Mouse (Mus musculus) CH12.LX (cell line): ENCODE measurements around the gene Art3. TPM values are rescaled to one million over a fixed set of nuclear protein-coding genes. Genes with fewer than 3 reads are reported as not detected.
A peak's percentile ranks its signal among the peaks of the same experiment; 100 is the strongest.

ENCODE experiments used
- DNase-seq: peaks from one replicate; pipeline ENCODE4 v3.0.0-alpha.2; 2013; ENCODE audit errors: extremely low read depth
- H3K27ac ChIP-seq: 2 replicates; pipeline ENCODE4 v1.5.1; 2012; ENCODE audit warnings: low read depth, mild to moderate bottlenecking, control low read depth, moderate library complexity; ENCODE audit not compliant: insufficient read depth
- H3K27me3 ChIP-seq: replicated peaks from 2 replicates; pipeline ENCODE3; 2012; ENCODE audit warnings: inconsistent platforms
- H3K36me3 ChIP-seq, 2 experiments: replicated peaks in 1 of 2; 2 replicates each; pipeline versions ENCODE3 to v1.6.1; 2012; ENCODE audit warnings: inconsistent platforms in 1 of 2, low read length in 1 of 2, mild to moderate bottlenecking in 1 of 2, mixed read lengths in 1 of 2, moderate library complexity in 1 of 2; ENCODE audit not compliant: control insufficient read depth in 1 of 2, insufficient read depth in 1 of 2
- H3K4me1 ChIP-seq, 2 experiments: 2 replicates each; pipeline ENCODE4 v1.6.1; 2012; ENCODE audit warnings: inconsistent platforms in 1 of 2, moderate library complexity in 1 of 2; ENCODE audit not compliant: insufficient read depth in 2 of 2, control insufficient read depth in 1 of 2
- H3K4me2 ChIP-seq: 2 replicates; pipeline ENCODE4 v1.6.1; 2012; ENCODE audit warnings: low read depth, mild to moderate bottlenecking, control low read depth; ENCODE audit not compliant: poor library complexity, insufficient read depth, severe bottlenecking
- H3K4me3 ChIP-seq, 3 experiments: fragments of 150-350 bp in 1 of 3; sonication (generic) in 1 of 3; replicated peaks in 1 of 3; 2 replicates each; pipeline versions ENCODE3 to v1.5.1; 2011 to 2012; ENCODE audit warnings: low read depth in 2 of 3, low read length in 2 of 3, mild to moderate bottlenecking in 2 of 3, moderate library complexity in 2 of 3, control low read depth in 1 of 3, improper control_type of control experiment in 1 of 3, inconsistent platforms in 1 of 3, mixed read lengths in 1 of 3; ENCODE audit not compliant: poor library complexity in 1 of 3
- H3K79me2 ChIP-seq: replicated peaks from 2 replicates; pipeline ENCODE4 v1.6.1; 2012; ENCODE audit warnings: mild to moderate bottlenecking, moderate library complexity; ENCODE audit not compliant: control insufficient read depth, poor library complexity, insufficient read depth, severe bottlenecking; ENCODE audit errors: extremely low read depth
- H3K9ac ChIP-seq: 2 replicates; pipeline ENCODE4 v1.6.1; 2012; ENCODE audit warnings: low read depth, mild to moderate bottlenecking, control low read depth, moderate library complexity; ENCODE audit not compliant: insufficient read depth
- H3K9me3 ChIP-seq: replicated peaks from 2 replicates; pipeline ENCODE3; 2012; ENCODE audit warnings: low read length, inconsistent platforms, mixed read lengths
- BHLHE40 ChIP-seq: IDR thresholded peaks from 2 replicates; pipeline ENCODE4 v1.6.1; 2011; ENCODE audit warnings: mild to moderate bottlenecking, low read depth, low read length, improper control_type of control experiment
- CTCF ChIP-seq, 2 experiments: IDR thresholded peaks in 1 of 2; conservative IDR thresholded peaks in 1 of 2; 2 replicates each; pipeline ENCODE4 v1.5.1; 2011 to 2012; ENCODE audit warnings: low read depth in 2 of 2, low read length in 2 of 2, improper control_type of control experiment in 1 of 2, inconsistent platforms in 1 of 2, mild to moderate bottlenecking in 1 of 2, moderate library complexity in 1 of 2
- E2F4 ChIP-seq: IDR thresholded peaks from 2 replicates; pipeline ENCODE4 v1.6.1; 2011; ENCODE audit warnings: low read depth, low read length, improper control_type of control experiment; ENCODE audit not compliant: insufficient replicate concordance
- EP300 ChIP-seq: IDR thresholded peaks from 2 replicates; pipeline ENCODE4 v1.6.1; 2011; ENCODE audit warnings: low read length, improper control_type of control experiment
- ETS1 ChIP-seq: conservative IDR thresholded peaks from 2 replicates; pipeline ENCODE4 v1.6.1; 2012; ENCODE audit warnings: low read depth, mild to moderate bottlenecking, inconsistent platforms, low read length, improper control_type of control experiment, moderate library complexity
- JUND ChIP-seq: conservative IDR thresholded peaks from 2 replicates; pipeline ENCODE4 v1.6.1; 2011; ENCODE audit warnings: low read depth, low read length, improper control_type of control experiment
- MAX ChIP-seq: IDR thresholded peaks from 2 replicates; pipeline ENCODE4 v1.6.1; 2011; ENCODE audit warnings: low read length, improper control_type of control experiment
- MEF2A ChIP-seq: IDR thresholded peaks from 2 replicates; pipeline ENCODE4 v1.6.1; 2014; ENCODE audit warnings: low read depth, mild to moderate bottlenecking, inconsistent platforms, low read length, improper control_type of control experiment, borderline replicate concordance
- MXI1 ChIP-seq: IDR thresholded peaks from 2 replicates; pipeline ENCODE4 v1.6.1; 2011; ENCODE audit warnings: mild to moderate bottlenecking, low read depth, low read length, improper control_type of control experiment
- NRF1 ChIP-seq: IDR thresholded peaks from 2 replicates; pipeline ENCODE4 v1.6.1; 2014; ENCODE audit warnings: low read depth, mild to moderate bottlenecking, inconsistent platforms, low read length, improper control_type of control experiment, moderate library complexity
- POLR2A ChIP-seq: IDR thresholded peaks from 2 replicates; pipeline ENCODE4 v1.6.1; 2011; ENCODE audit warnings: low read depth, mild to moderate bottlenecking, improper control_type of control experiment, low read length
- POLR2AphosphoS2 ChIP-seq: IDR thresholded peaks from 2 replicates; pipeline ENCODE4 v1.6.1; 2011; ENCODE audit warnings: low read depth, low read length, improper control_type of control experiment
- RAD21 ChIP-seq: IDR thresholded peaks from 2 replicates; pipeline ENCODE4 v1.6.1; 2011; ENCODE audit warnings: low read depth, mild to moderate bottlenecking, low read length, improper control_type of control experiment, moderate library complexity
- SIN3A ChIP-seq: IDR thresholded peaks from 2 replicates; pipeline ENCODE4 v1.6.1; 2012; ENCODE audit warnings: low read length, improper control_type of control experiment, inconsistent platforms
- TBP ChIP-seq: conservative IDR thresholded peaks from 2 replicates; pipeline ENCODE4 v1.6.1; 2011; ENCODE audit warnings: low read depth, low read length, improper control_type of control experiment
- TCF12 ChIP-seq: IDR thresholded peaks from 2 replicates; pipeline ENCODE4 v1.6.1; 2014; ENCODE audit warnings: low read depth, mild to moderate bottlenecking, inconsistent platforms, low read length, improper control_type of control experiment
- ZC3H11A ChIP-seq: IDR thresholded peaks from 2 replicates; pipeline ENCODE4 v1.6.1; 2012; ENCODE audit warnings: low read depth, mild to moderate bottlenecking, inconsistent platforms, low read length, improper control_type of control experiment
- ZNF384 ChIP-seq: IDR thresholded peaks from 2 replicates; pipeline ENCODE4 v1.6.1; 2012; ENCODE audit warnings: low read depth, low read length, improper control_type of control experiment, inconsistent platforms
- dilution Hi-C: fragments of 300-500 bp; cut with MboI; formaldehyde crosslinking; loops from 2 replicates; pipeline ENCODE4 v1.14.3; 2020; ENCODE audit warnings: low sequenced_read_pairs; ENCODE audit not compliant: extremely low pct_unique_long_range_greater_than_20kb, extremely low pct_ligation_motif_present
- in situ Hi-C: fragments of 300-500 bp; cut with MboI; formaldehyde crosslinking; loops from 3 replicates; pipeline ENCODE4 v1.14.3; 2019; ENCODE audit warnings: low sequenced_read_pairs, low pct_ligation_motif_present, low pct_unique_long_range_greater_than_20kb, mixed read lengths
- polyA plus RNA-seq: library from polyadenylated mRNA; unstranded; fragments of >175 nt; gene quantifications from 2 replicates; pipeline ENCODE4 v1.2.1, GENCODE M21; 2012; ENCODE audit warnings: low read depth; ENCODE audit not compliant: insufficient read length
- total RNA-seq, 2 experiments: library from RNA; depleted of rRNA; stranded (reverse); fragments of 300-350 nt in 1 of 2; fragments of >200 nt in 1 of 2; gene quantifications; 2 replicates each; pipeline ENCODE4 v1.2.3; 2012 to 2014

The Art3 gene
- total and polyA plus RNA-seq, 3 experiments: 0.34 TPM; not detected in 2

- TF ChIP-seq MEF2A (peak; percentile 52; the same call in 1 of the 2 replicates), ETS1 (peak; percentile 68; the same call in 1 of the 2 replicates), RAD21 (peak; percentile 9; the same call in 1 of the 2 replicates), BHLHE40 (peak; percentile 76), CTCF (conservative IDR thresholded peaks at IDR 0.05 in 1 of 2, IDR thresholded peaks at IDR 0.05 in 1 of 2; ENCODE audit: low read depth in 2 of 2, low read length in 2 of 2) (peak in 1 of 2 experiments; percentile 53; a peak in 2 of 4 replicates), TBP (no peak), ZNF384 (no peak)
- H3K27ac ChIP-seq: no peak overlapping the region
- H3K9ac ChIP-seq: no peak overlapping the region
- peaks cover 9 to 22% of the 10 kb centered on the region in 2 experiments; a peak in 3 of 4 replicates for H3K4me1 ChIP-seq
- peak overlapping the region; percentile 73; the same call in 1 of the 2 replicates for H3K4me2 ChIP-seq
- dilution Hi-C loops (no loop called here), in situ Hi-C loops (loop anchor here (5.0 kb wide), 1 partner anchor 57 kb away; no protein-coding TSS in a partner anchor)
- H3K4me3 ChIP-seq: no peak overlapping the region
- H3K36me3 ChIP-seq: no peaks in the 10 kb centered on the region
- H3K27me3 ChIP-seq: no peaks in the 10 kb centered on the region
- no peaks in the 10 kb centered on the region for H3K79me2 ChIP-seq
- peak; percentile 46 for DNase-seq
- H3K9me3 ChIP-seq: no peaks in the 10 kb centered on the region
Measured at GRCm38 (mm10) chr5:92374721-92375142, 43.1 kb downstream of the Art3 start.

DNA sequence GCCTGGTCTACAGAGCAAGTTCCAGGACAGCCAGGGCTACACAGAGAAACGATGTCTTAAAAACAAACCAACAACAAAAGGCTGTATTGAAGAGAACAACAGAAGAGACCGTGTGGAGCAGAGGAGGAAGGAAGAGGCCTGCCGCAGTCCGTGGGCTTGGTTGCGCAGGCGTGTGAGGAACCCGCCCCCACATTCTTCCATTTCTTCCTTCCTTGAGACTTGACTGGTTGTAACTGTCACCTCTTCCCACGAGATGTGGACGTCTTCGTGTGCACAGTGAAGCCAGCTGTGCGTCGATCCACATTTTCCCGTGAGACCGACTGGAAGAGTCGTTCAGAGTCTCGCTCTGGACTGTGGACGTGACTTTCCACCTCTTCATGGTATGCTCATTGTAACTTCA lies 43.7 kb downstream of the Art3 start:
- in situ Hi-C loops: loop anchor here (5.0 kb wide), 1 partner anchor 58 kb away; no protein-coding TSS in a partner anchor

GRCm38 (mm10) chr5:92376795-92377405 lies 45.3 kb downstream of the Art3 start:
- Histone ChIP-seq H3K36me3 (no peaks in the 10 kb centered on the region), H3K4me1 (peaks cover 9 to 28% of the 10 kb centered on the region in 2 experiments; a peak in 3 of 4 replicates), H3K9ac (no peak overlapping the region), H3K4me3 (no peak overlapping the region), H3K27me3 (no peaks in the 10 kb centered on the region), H3K4me2 (no peak overlapping the region), H3K9me3 (no peaks in the 10 kb centered on the region), H3K27ac (no peak overlapping the region)
- in situ Hi-C loops: loop anchor here (5.0 kb wide), 1 partner anchor 60 kb away; no protein-coding TSS in a partner anchor
- DNase-seq: no peak
- TF ChIP-seq TCF12: no peak
- no peak for TF ChIP-seq CTCF (conservative IDR thresholded peaks at IDR 0.05 in 1 of 2, IDR thresholded peaks at IDR 0.05 in 1 of 2; ENCODE audit: low read depth in 2 of 2, low read length in 2 of 2)
- no peak for TF ChIP-seq SIN3A
- TF ChIP-seq ZC3H11A: no peak
- no peak for TF ChIP-seq MAX
- TF ChIP-seq MXI1: no peak
- TF ChIP-seq MEF2A: no peak
- no peak for TF ChIP-seq E2F4
- no peak for TF ChIP-seq ETS1
- TF ChIP-seq POLR2AphosphoS2: no peak
- TF ChIP-seq EP300: no peak
- TF ChIP-seq, all 38 proteins: peak for 0
- H3K79me2 ChIP-seq: no peaks in the 10 kb centered on the region
- dilution Hi-C loops: no loop called here

More for the DNA sequence above, 43.7 kb downstream of the Art3 start:
- no peak for TF ChIP-seq JUND
- peak; percentile 48 for TF ChIP-seq NRF1
- no peak for TF ChIP-seq CTCF (conservative IDR thresholded peaks at IDR 0.05 in 1 of 2, IDR thresholded peaks at IDR 0.05 in 1 of 2; ENCODE audit: low read depth in 2 of 2, low read length in 2 of 2)
- TF ChIP-seq POLR2A: no peak
- DNase-seq: no peak
- H3K4me2 ChIP-seq: peak overlapping the region; percentile 73; the same call in 1 of the 2 replicates
- no peak overlapping the region for H3K27ac ChIP-seq
- H3K4me3 ChIP-seq: no peak overlapping the region
- dilution Hi-C loops: no loop called here
- no peak overlapping the region for H3K9ac ChIP-seq
- H3K4me1 ChIP-seq: peaks cover 9 to 22% of the 10 kb centered on the region in 2 experiments; a peak in 3 of 4 replicates
- H3K27me3 ChIP-seq: no peaks in the 10 kb centered on the region
- H3K36me3 ChIP-seq: no peaks in the 10 kb centered on the region
- H3K9me3 ChIP-seq: no peaks in the 10 kb centered on the region
- H3K79me2 ChIP-seq: no peaks in the 10 kb centered on the region
